Mouse (Mus musculus): Measurements from ENCODE around the gene Sp9.

GRCm38 (mm10) chr2:73298841-73299240 is 27.1 kb downstream of the Sp9 start:
- TF ChIP-seq CTCF (IDR thresholded peaks at IDR 0.05; ENCODE audit: borderline replicate concordance, insufficient read depth, low read depth, low read length) (no peak), POLR2A (IDR thresholded peaks at IDR 0.05; ENCODE audit: borderline replicate concordance, insufficient read depth, low read length) (no peak)
